Mouse (Mus musculus): ENCODE data around the gene Serpina3a. TPM values are rescaled to one million over a fixed set of nuclear protein-coding genes. Genes with fewer than 3 reads are reported as not detected.

Gene Serpina3a
- polyA plus RNA-seq, 1 experiment from 2014 or later: not detected

- Histone ChIP-seq H3K4me1 (replicated peaks; ENCODE audit: control insufficient read depth, insufficient read depth, low read length) (no peaks in the 10 kb centered on the region), H3K9me3 (ENCODE audit: control insufficient read depth, low read length) (no peaks in the 10 kb centered on the region), H3K9ac (ENCODE audit: low read depth, low read length) (no peak overlapping the region), H3K4me2 (replicated peaks; ENCODE audit: low read depth, low read length) (no peak overlapping the region), H3K27ac (ENCODE audit: low read depth, low read length) (no peak overlapping the region), H3K36me3 (ENCODE audit: control insufficient read depth, insufficient read depth, low read length) (no peaks in the 10 kb centered on the region), H3K27me3 (ENCODE audit: control insufficient read depth, insufficient read depth, low read length) (no peaks in the 10 kb centered on the region), H3K4me3 (ENCODE audit: low read depth, low read length) (no peak overlapping the region)
- 87% methylated on average over 1 of the region's 1 CpGs for WGBS
- ATAC-seq (ENCODE audit: low FRiP score): no peak
- DNase-seq (ENCODE audit: low spot score): no peak
These were observed 21.2 kb upstream of the Serpina3a start for GRCm38 (mm10) chr12:104091303-104091702.

- Histone ChIP-seq H3K4me2 (replicated peaks; ENCODE audit: low read depth, low read length) (no peak within 1 kb of the TSS), H3K4me1 (replicated peaks; ENCODE audit: control insufficient read depth, insufficient read depth, low read length) (no peaks in the 10 kb centered on the region), H3K27me3 (ENCODE audit: control insufficient read depth, insufficient read depth, low read length) (no peaks in the 10 kb centered on the region), H3K36me3 (ENCODE audit: control insufficient read depth, insufficient read depth, low read length) (no peaks in the 10 kb centered on the region), H3K9me3 (ENCODE audit: control insufficient read depth, low read length) (no peaks in the 10 kb centered on the region), H3K27ac (ENCODE audit: low read depth, low read length) (no peak within 1 kb of the TSS), H3K4me3 (ENCODE audit: low read depth, low read length) (no peak within 1 kb of the TSS), H3K9ac (ENCODE audit: low read depth, low read length) (no peak within 1 kb of the TSS)
- ATAC-seq (ENCODE audit: low FRiP score) (no peak), DNase-seq (ENCODE audit: low spot score) (no peak)
- WGBS: 96% methylated on average over 6 of the region's 6 CpGs
These were observed 11.8 kb upstream of the Serpina3a start, which contains the start of gene Serpina5 for GRCm38 (mm10) chr12:104100768-104101167. Gene Serpina5, plus strand, starts transcription at chr12:104101113.

- Histone ChIP-seq H3K36me3 (ENCODE audit: control insufficient read depth, insufficient read depth, low read length) (no peaks in the 10 kb centered on the region), H3K4me2 (replicated peaks; ENCODE audit: low read depth, low read length) (no peak overlapping the region), H3K4me1 (replicated peaks; ENCODE audit: control insufficient read depth, insufficient read depth, low read length) (no peaks in the 10 kb centered on the region), H3K27ac (ENCODE audit: low read depth, low read length) (no peak overlapping the region), H3K9ac (ENCODE audit: low read depth, low read length) (no peak overlapping the region), H3K27me3 (ENCODE audit: control insufficient read depth, insufficient read depth, low read length) (no peaks in the 10 kb centered on the region), H3K9me3 (ENCODE audit: control insufficient read depth, low read length) (no peaks in the 10 kb centered on the region), H3K4me3 (ENCODE audit: low read depth, low read length) (no peak overlapping the region)
- ATAC-seq (ENCODE audit: low FRiP score): no peak
- DNase-seq (ENCODE audit: low spot score): no peak
These were observed 6.7 kb upstream of the Serpina3a start for GRCm38 (mm10) chr12:104105847-104106246.

- H3K27me3 ChIP-seq (ENCODE audit: control insufficient read depth, insufficient read depth, low read length): no peaks in the 10 kb centered on the region
- H3K4me1 ChIP-seq (replicated peaks; ENCODE audit: control insufficient read depth, insufficient read depth, low read length): no peaks in the 10 kb centered on the region
- DNase-seq (ENCODE audit: low spot score) (no peak), ATAC-seq (ENCODE audit: low FRiP score) (no peak)
- no peak overlapping the region for H3K4me2 ChIP-seq (replicated peaks; ENCODE audit: low read depth, low read length)
- no peaks in the 10 kb centered on the region for H3K36me3 ChIP-seq (ENCODE audit: control insufficient read depth, insufficient read depth, low read length)
- H3K9ac ChIP-seq (ENCODE audit: low read depth, low read length): no peak overlapping the region
- H3K4me3 ChIP-seq (ENCODE audit: low read depth, low read length): no peak overlapping the region
- no peaks in the 10 kb centered on the region for H3K9me3 ChIP-seq (ENCODE audit: control insufficient read depth, low read length)
- no peak overlapping the region for H3K27ac ChIP-seq (ENCODE audit: low read depth, low read length)
These were observed 5.6 kb upstream of the Serpina3a start for GRCm38 (mm10) chr12:104106919-104107318.

GRCm38 (mm10) chr12:104108507-104108906 lies 4.0 kb upstream of the Serpina3a start:
- Histone ChIP-seq H3K4me2 (replicated peaks; ENCODE audit: low read depth, low read length) (no peak overlapping the region), H3K4me3 (ENCODE audit: low read depth, low read length) (no peak overlapping the region), H3K27ac (ENCODE audit: low read depth, low read length) (no peak overlapping the region), H3K4me1 (replicated peaks; ENCODE audit: control insufficient read depth, insufficient read depth, low read length) (no peaks in the 10 kb centered on the region), H3K27me3 (ENCODE audit: control insufficient read depth, insufficient read depth, low read length) (no peaks in the 10 kb centered on the region), H3K36me3 (ENCODE audit: control insufficient read depth, insufficient read depth, low read length) (no peaks in the 10 kb centered on the region), H3K9ac (ENCODE audit: low read depth, low read length) (no peak overlapping the region), H3K9me3 (ENCODE audit: control insufficient read depth, low read length) (no peaks in the 10 kb centered on the region)
- DNase-seq (ENCODE audit: low spot score) (no peak), ATAC-seq (ENCODE audit: low FRiP score) (no peak)
- 85% methylated on average over 2 of the region's 2 CpGs for WGBS

GRCm38 (mm10) chr12:104114921-104115579 lies 2.5 kb downstream of the Serpina3a start:
- no peaks in the 10 kb centered on the region for H3K9me3 ChIP-seq (ENCODE audit: control insufficient read depth, low read length)
- H3K4me1 ChIP-seq (replicated peaks; ENCODE audit: control insufficient read depth, insufficient read depth, low read length): no peaks in the 10 kb centered on the region
- DNase-seq (ENCODE audit: low spot score) (no peak), ATAC-seq (ENCODE audit: low FRiP score) (no peak)
- no peaks in the 10 kb centered on the region for H3K36me3 ChIP-seq (ENCODE audit: control insufficient read depth, insufficient read depth, low read length)
- H3K4me2 ChIP-seq (replicated peaks; ENCODE audit: low read depth, low read length): no peak overlapping the region
- H3K9ac ChIP-seq (ENCODE audit: low read depth, low read length): no peak overlapping the region
- 63% methylated on average over 3 of the region's 3 CpGs for WGBS
- no peaks in the 10 kb centered on the region for H3K27me3 ChIP-seq (ENCODE audit: control insufficient read depth, insufficient read depth, low read length)
- H3K27ac ChIP-seq (ENCODE audit: low read depth, low read length): no peak overlapping the region
- H3K4me3 ChIP-seq (ENCODE audit: low read depth, low read length): no peak overlapping the region

- no peak overlapping the region for H3K9ac ChIP-seq (ENCODE audit: low read depth, low read length)
- H3K4me1 ChIP-seq (replicated peaks; ENCODE audit: control insufficient read depth, insufficient read depth, low read length): no peaks in the 10 kb centered on the region
- ATAC-seq (ENCODE audit: low FRiP score): no peak
- H3K4me3 ChIP-seq (ENCODE audit: low read depth, low read length): no peak overlapping the region
- no peaks in the 10 kb centered on the region for H3K9me3 ChIP-seq (ENCODE audit: control insufficient read depth, low read length)
- no peaks in the 10 kb centered on the region for H3K36me3 ChIP-seq (ENCODE audit: control insufficient read depth, insufficient read depth, low read length)
- DNase-seq (ENCODE audit: low spot score): no peak
- H3K4me2 ChIP-seq (replicated peaks; ENCODE audit: low read depth, low read length): no peak overlapping the region
- no peaks in the 10 kb centered on the region for H3K27me3 ChIP-seq (ENCODE audit: control insufficient read depth, insufficient read depth, low read length)
- WGBS: 100% methylated on average over 1 of the region's 1 CpGs
- H3K27ac ChIP-seq (ENCODE audit: low read depth, low read length): no peak overlapping the region
These were observed 10.6 kb downstream of the Serpina3a start for GRCm38 (mm10) chr12:104123097-104123496.

GRCm38 (mm10) chr12:104123996-104124395 lies 11.5 kb downstream of the Serpina3a start:
- no peak overlapping the region for H3K4me3 ChIP-seq (ENCODE audit: low read depth, low read length)
- no peaks in the 10 kb centered on the region for H3K4me1 ChIP-seq (replicated peaks; ENCODE audit: control insufficient read depth, insufficient read depth, low read length)
- H3K36me3 ChIP-seq (ENCODE audit: control insufficient read depth, insufficient read depth, low read length): no peaks in the 10 kb centered on the region
- no peaks in the 10 kb centered on the region for H3K9me3 ChIP-seq (ENCODE audit: control insufficient read depth, low read length)
- 83% methylated on average over 2 of the region's 2 CpGs for WGBS
- DNase-seq (ENCODE audit: low spot score) (no peak), ATAC-seq (ENCODE audit: low FRiP score) (no peak)
- H3K4me2 ChIP-seq (replicated peaks; ENCODE audit: low read depth, low read length): no peak overlapping the region
- no peaks in the 10 kb centered on the region for H3K27me3 ChIP-seq (ENCODE audit: control insufficient read depth, insufficient read depth, low read length)
- no peak overlapping the region for H3K9ac ChIP-seq (ENCODE audit: low read depth, low read length)
- H3K27ac ChIP-seq (ENCODE audit: low read depth, low read length): no peak overlapping the region

- Histone ChIP-seq H3K36me3 (ENCODE audit: control insufficient read depth, insufficient read depth, low read length) (no peaks in the 10 kb centered on the region), H3K4me1 (replicated peaks; ENCODE audit: control insufficient read depth, insufficient read depth, low read length) (no peaks in the 10 kb centered on the region), H3K4me2 (replicated peaks; ENCODE audit: low read depth, low read length) (no peak overlapping the region), H3K4me3 (ENCODE audit: low read depth, low read length) (no peak overlapping the region), H3K27ac (ENCODE audit: low read depth, low read length) (no peak overlapping the region), H3K27me3 (ENCODE audit: control insufficient read depth, insufficient read depth, low read length) (no peaks in the 10 kb centered on the region), H3K9me3 (ENCODE audit: control insufficient read depth, low read length) (no peaks in the 10 kb centered on the region), H3K9ac (ENCODE audit: low read depth, low read length) (no peak overlapping the region)
- no peak for ATAC-seq (ENCODE audit: low FRiP score)
- DNase-seq (ENCODE audit: low spot score): no peak
- 79% methylated on average over 5 of the region's 5 CpGs for WGBS
These were observed 12.6 kb downstream of the Serpina3a start for GRCm38 (mm10) chr12:104125021-104125560.
